Mouse (Mus musculus): Measurements from ENCODE around the gene Pdxp.

The Pdxp gene

DNA sequence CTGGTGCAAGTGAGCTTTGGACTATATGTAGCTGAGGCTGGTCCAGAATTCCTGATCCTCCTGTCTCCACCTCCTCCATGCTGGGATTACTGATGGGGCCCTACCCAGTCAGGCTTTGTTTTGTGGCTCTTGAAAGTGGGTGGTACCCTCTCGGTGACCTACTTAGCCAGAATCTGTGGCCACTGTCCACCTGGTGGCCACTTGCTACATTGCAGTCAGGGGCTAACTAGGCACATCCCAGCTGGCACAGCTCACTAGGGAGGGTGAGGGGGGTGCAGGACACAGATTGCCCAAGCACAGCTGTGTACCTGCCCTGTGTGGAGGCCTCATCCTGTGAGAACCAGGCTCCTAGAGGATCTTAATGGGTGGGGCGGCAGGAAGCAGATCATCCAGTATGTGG, 49.2 kb downstream of the Pdxp start:
- DNase-seq (ENCODE audit: extremely low spot score, low read depth, low spot score), result no peak
